Mouse (Mus musculus) heart, adult 2 months (tissue): ENCODE results near the gene Tmem8b. TPM values are rescaled to one million over a fixed set of nuclear protein-coding genes. Genes with fewer than 3 reads are reported as not detected.

Experiments
- DNase-seq, 2 experiments: peaks; one replicate each; pipeline ENCODE4 v3.0.0; 2021
- H3K27ac ChIP-seq: fragments of 200-600 bp; 2 replicates; pipeline ENCODE4 v1.8.1; 2022
- H3K27me3 ChIP-seq: fragments of 200-500 bp; 2 replicates; pipeline ENCODE4 v1.6.1; 2012; ENCODE audit warnings: mild to moderate bottlenecking, low read length, inconsistent platforms, mixed read lengths; ENCODE audit not compliant: control insufficient read depth, insufficient read depth
- H3K36me3 ChIP-seq: fragments of 200-500 bp; 2 replicates; pipeline ENCODE4 v1.6.1; 2012; ENCODE audit warnings: low read length, inconsistent platforms; ENCODE audit not compliant: control insufficient read depth, insufficient read depth
- H3K4me1 ChIP-seq: fragments of 200-500 bp; 2 replicates; pipeline ENCODE4 v1.6.1; 2011; ENCODE audit warnings: low read length; ENCODE audit not compliant: control insufficient read depth, insufficient read depth
- H3K4me3 ChIP-seq: fragments of 200-600 bp; 2 replicates; pipeline ENCODE4 v1.8.1; 2022
- H3K79me2 ChIP-seq: fragments of 200-500 bp; replicated peaks from 2 replicates; pipeline ENCODE4 v1.6.1; 2012; ENCODE audit warnings: mild to moderate bottlenecking, inconsistent platforms, low read length, moderate library complexity, mixed read lengths; ENCODE audit not compliant: control insufficient read depth, insufficient read depth
- H3K9ac ChIP-seq: fragments of 200-500 bp; 2 replicates; pipeline ENCODE4 v1.6.1; 2012; ENCODE audit warnings: low read depth, mild to moderate bottlenecking, control low read depth, inconsistent platforms, low read length, mixed read lengths
- CTCF ChIP-seq: fragments of 200-600 bp; IDR thresholded peaks from 2 replicates; pipeline ENCODE4 v1.8.1; 2022; ENCODE audit warnings: antibody characterized with exemption, mild to moderate bottlenecking, moderate library complexity
- EP300 ChIP-seq: fragments of 200-500 bp; IDR thresholded peaks from 2 replicates; pipeline ENCODE4 v1.6.1; 2011; ENCODE audit warnings: low read depth, low read length, control low read depth; ENCODE audit not compliant: insufficient read depth
- POLR2A ChIP-seq: fragments of 200-500 bp; IDR thresholded peaks from 2 replicates; pipeline ENCODE4 v1.6.1; 2011; ENCODE audit warnings: mild to moderate bottlenecking, low read depth, low read length, control low read depth; ENCODE audit not compliant: insufficient read depth
- WGBS: fragments of 180-500 bp; shearing (Covaris S2); methylation state at CpG from one replicate; pipeline ENCODE4 v1.1.7; 2018; 5-methylcytosine and 5-hydroxymethylcytosine counted together
- intact Hi-C: fragments of 180-260 bp; cut with DNase I; formaldehyde crosslinking; loops from one replicate; pipeline ENCODE4 v1.15.1; 2025
- polyA plus RNA-seq: library from polyadenylated mRNA; depleted of rRNA; stranded (reverse); fragments of >200 nt; gene quantifications from 2 replicates; pipeline ENCODE4 v1.2.3, GENCODE M21; 2012
- total RNA-seq, 2 experiments: library from RNA; stranded (reverse); gene quantifications; 2 replicates each; pipeline ENCODE4 v1.2.3; 2021

Tmem8b gene
- total and polyA plus RNA-seq, 3 experiments: 17.9 to 21.1 (median 18.2) TPM

- peak; percentile 76 to 88 for DNase-seq
- 5% methylated on average over 5 of the region's 5 CpGs for WGBS
- Histone ChIP-seq H3K79me2 (no peaks in the 10 kb centered on the region), H3K36me3 (no peaks in the 10 kb centered on the region), H3K27me3 (no peaks in the 10 kb centered on the region), H3K27ac (peak overlapping the region; percentile 96), H3K9ac (peak overlapping the region; percentile 48), H3K4me1 (peaks cover 35% of the 10 kb centered on the region), H3K4me3 (peak overlapping the region; percentile 31)
- TF ChIP-seq EP300 (peak; percentile 100), POLR2A (peak; percentile 89), CTCF (no peak)
- intact Hi-C loops: no loop called here
Observed at GRCm38 (mm10) chr4:43728576-43728954, 59.8 kb downstream of the Tmem8b start.

- H3K79me2 ChIP-seq: no peaks in the 10 kb centered on the region
- TF ChIP-seq EP300 (no peak), CTCF (no peak), POLR2A (no peak)
- H3K4me1 ChIP-seq: peaks cover 39% of the 10 kb centered on the region
- H3K9ac ChIP-seq: peak overlapping the region; percentile 40
- no peak for DNase-seq
- peak overlapping the region; percentile 27 for H3K4me3 ChIP-seq
- intact Hi-C loops: no loop called here
- 29% methylated on average over 3 of the region's 3 CpGs for WGBS
- no peaks in the 10 kb centered on the region for H3K27me3 ChIP-seq
- H3K36me3 ChIP-seq: no peaks in the 10 kb centered on the region
- peak overlapping the region; percentile 96 for H3K27ac ChIP-seq
Observed at GRCm38 (mm10) chr4:43729126-43729525, 60.4 kb downstream of the Tmem8b start.

GRCm38 (mm10) chr4:43729794-43730550, 61.2 kb downstream of the Tmem8b start, which contains the start of gene Spaar:
TSS of gene Spaar (plus strand) at chr4:43730034.
- peak; percentile 88 for TF ChIP-seq POLR2A
- no peak for TF ChIP-seq CTCF
- peak; percentile 95 for TF ChIP-seq EP300
- H3K4me3 ChIP-seq: peak within 1 kb of the TSS; percentile 49
- H3K36me3 ChIP-seq: no peaks in the 10 kb centered on the region
- intact Hi-C loops: no loop called here
- peaks cover 39% of the 10 kb centered on the region for H3K4me1 ChIP-seq
- 23% methylated on average over 14 of the region's 14 CpGs for WGBS
- H3K79me2 ChIP-seq: no peaks in the 10 kb centered on the region
- H3K27ac ChIP-seq: peak within 1 kb of the TSS; percentile 96
- DNase-seq: peak; percentile 83 to 88
- H3K9ac ChIP-seq: peak within 1 kb of the TSS; percentile 58
- no peaks in the 10 kb centered on the region for H3K27me3 ChIP-seq

- intact Hi-C loops: no loop called here
- Histone ChIP-seq H3K27ac (peak overlapping the region; percentile 96), H3K79me2 (no peaks in the 10 kb centered on the region), H3K4me3 (peak overlapping the region; percentile 49), H3K4me1 (peaks cover 44% of the 10 kb centered on the region), H3K27me3 (no peaks in the 10 kb centered on the region), H3K36me3 (no peaks in the 10 kb centered on the region), H3K9ac (peak overlapping the region; percentile 58)
- peak; percentile 64 to 67 for DNase-seq
- TF ChIP-seq CTCF (peak; percentile 72), POLR2A (no peak), EP300 (no peak)
- whole genome bisulfite sequencing: 58% methylated on average over 21 of the region's 21 CpGs
Observed at GRCm38 (mm10) chr4:43730750-43731297, 62.1 kb downstream of the Tmem8b start.

GRCm38 (mm10) chr4:43732171-43732570, 63.4 kb downstream of the Tmem8b start:
- H3K27ac ChIP-seq: peak overlapping the region; percentile 96

GRCm38 (mm10) chr4:43733186-43733585, 64.4 kb downstream of the Tmem8b start:
- Histone ChIP-seq H3K4me1 (peaks cover 42% of the 10 kb centered on the region), H3K27me3 (no peaks in the 10 kb centered on the region), H3K9ac (peak overlapping the region; percentile 52), H3K79me2 (no peaks in the 10 kb centered on the region), H3K36me3 (no peaks in the 10 kb centered on the region), H3K27ac (peak overlapping the region; percentile 76), H3K4me3 (peak overlapping the region; percentile 37)
- intact Hi-C loops: loop anchor here (2.0 kb wide), 1 partner anchor 146 kb away; no protein-coding TSS in a partner anchor
- DNase-seq: peak; percentile 50 to 53
- 34% methylated on average over 5 of the region's 5 CpGs for WGBS
- no peak for TF ChIP-seq CTCF
- no peak; the same call in 1 of the 2 replicates for TF ChIP-seq POLR2A
- TF ChIP-seq EP300: no peak

More at GRCm38 (mm10) chr4:43732171-43732570, 63.4 kb downstream of the Tmem8b start:
- Histone ChIP-seq H3K4me1 (peaks cover 47% of the 10 kb centered on the region), H3K36me3 (no peaks in the 10 kb centered on the region), H3K4me3 (peak overlapping the region; percentile 49), H3K9ac (peak overlapping the region; percentile 52), H3K27me3 (no peaks in the 10 kb centered on the region), H3K79me2 (no peaks in the 10 kb centered on the region)
- 6% methylated on average over 1 of the region's 1 CpGs for WGBS
- DNase-seq: peak; percentile 39
- intact Hi-C loops: loop anchor here (2.0 kb wide), 1 partner anchor 145 kb away; no protein-coding TSS in a partner anchor
- TF ChIP-seq EP300 (no peak), POLR2A (no peak), CTCF (no peak)
